Mouse (Mus musculus) small intestine, adult 2 months (tissue): ENCODE measurements at regions not wholly inside any gene's neighbourhood (a gene's known extent, or its start where the extent isn't known, plus 50 kb on each side); places are given as distances from the start of the nearest gene placed in this dataset.

Experiments used
- CTCF ChIP-seq: fragments of 200-500 bp; IDR thresholded peaks from 2 replicates; pipeline ENCODE4 v1.5.1; 2012; ENCODE audit warnings: low read depth, mild to moderate bottlenecking, control low read depth, inconsistent platforms, low read length, moderate library complexity, mixed read lengths; ENCODE audit not compliant: insufficient replicate concordance, insufficient read length; ENCODE audit errors: extremely low read depth
- POLR2A ChIP-seq: fragments of 200-500 bp; IDR thresholded peaks from 2 replicates; pipeline ENCODE4 v1.6.1; 2012; ENCODE audit warnings: low read depth, mild to moderate bottlenecking, control low read depth, inconsistent platforms, low read length, moderate library complexity

- TF ChIP-seq CTCF: no peak
- no peak for TF ChIP-seq POLR2A
Measured at GRCm38 (mm10) chr3:150896668-150897067, 541.0 kb upstream of the Adgrl4 start.
